Mouse (Mus musculus): Measurements from ENCODE around the gene Wnt11.

Wnt11 gene

GRCm38 (mm10) chr7:98828876-98829275 is 6.0 kb upstream of the Wnt11 start:
- DNase-seq (ENCODE audit: low spot score in 2 of 2), result no peak

DNA sequence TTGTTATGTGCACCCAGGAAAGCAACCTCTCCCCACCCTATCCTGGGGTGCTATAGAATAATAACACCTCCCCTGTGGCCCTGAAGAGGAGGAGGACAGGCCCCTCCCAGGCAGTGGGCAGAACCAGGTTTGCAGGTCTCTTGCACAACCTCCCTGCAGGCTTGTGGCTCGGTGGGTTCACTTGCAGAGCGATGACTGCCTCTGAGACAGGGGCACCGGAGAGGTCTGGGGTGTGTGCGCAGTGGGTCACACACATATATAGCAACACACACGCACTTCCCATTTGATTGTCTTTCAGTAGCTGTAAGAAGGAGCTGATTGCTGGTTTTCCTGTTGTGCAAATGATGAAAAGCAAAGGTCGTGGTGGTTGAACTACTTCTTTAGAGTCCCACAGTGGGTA is 3.6 kb upstream of the Wnt11 start:
- DNase-seq (ENCODE audit: low spot score in 2 of 2), result no peak

- no peak for DNase-seq (ENCODE audit: low spot score in 2 of 2)
These were observed 868 bp downstream of the Wnt11 start for GRCm38 (mm10) chr7:98835519-98836441.

- DNase-seq (ENCODE audit: low spot score in 2 of 2), result peak in 1 of 2 experiments; percentile 39
These were observed 1.7 kb downstream of the Wnt11 start for GRCm38 (mm10) chr7:98836646-98837045.

- DNase-seq (ENCODE audit: low spot score in 2 of 2), result peak; percentile 55 to 82
These were observed 3.0 kb downstream of the Wnt11 start for GRCm38 (mm10) chr7:98837901-98838300.

GRCm38 (mm10) chr7:98838729-98839141 is 3.8 kb downstream of the Wnt11 start:
- DNase-seq (ENCODE audit: low spot score in 2 of 2), result peak in 1 of 2 experiments; percentile 44

DNA sequence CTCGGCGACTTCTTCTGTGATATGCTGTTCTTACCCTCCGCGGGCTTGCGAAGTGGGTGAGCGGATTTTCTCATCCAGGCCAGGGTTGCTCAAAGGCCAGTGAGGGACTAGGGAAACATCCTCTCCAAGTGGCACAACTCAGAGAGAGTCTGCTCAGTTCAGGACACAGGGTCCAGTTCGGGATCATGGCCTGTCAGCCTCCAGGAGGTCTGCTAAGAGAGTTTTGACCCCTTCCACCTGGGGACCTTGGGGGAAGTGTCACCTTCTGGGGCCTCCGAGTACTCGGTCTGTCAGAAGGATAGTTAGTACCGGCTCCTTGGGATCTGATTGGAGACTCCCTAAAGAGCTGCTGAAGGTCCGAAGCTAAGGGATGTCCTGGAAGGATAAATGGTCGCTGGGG is 4.4 kb downstream of the Wnt11 start:
- no peak for DNase-seq (ENCODE audit: low spot score in 2 of 2)

DNA sequence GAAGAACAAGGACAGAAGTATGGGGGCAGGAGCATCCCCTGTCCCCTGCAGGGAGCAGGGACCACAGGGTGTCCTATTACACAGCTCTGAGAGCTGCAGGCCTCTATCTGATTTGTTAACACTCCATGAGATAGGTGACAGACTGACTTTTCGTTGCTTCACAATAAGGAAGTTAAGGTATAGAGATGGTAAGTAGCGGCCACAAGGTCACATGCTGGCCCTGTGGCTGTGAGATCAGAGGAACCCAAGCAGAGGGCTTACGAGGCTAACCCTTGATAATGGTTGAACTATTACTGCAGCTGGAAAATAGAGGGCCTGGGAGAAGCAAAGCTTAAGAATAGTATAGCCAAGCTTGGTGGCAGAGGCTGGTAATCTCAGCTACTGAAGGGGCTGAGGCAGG is 5.9 kb downstream of the Wnt11 start:
- DNase-seq (ENCODE audit: low spot score in 2 of 2), result no peak

DNA sequence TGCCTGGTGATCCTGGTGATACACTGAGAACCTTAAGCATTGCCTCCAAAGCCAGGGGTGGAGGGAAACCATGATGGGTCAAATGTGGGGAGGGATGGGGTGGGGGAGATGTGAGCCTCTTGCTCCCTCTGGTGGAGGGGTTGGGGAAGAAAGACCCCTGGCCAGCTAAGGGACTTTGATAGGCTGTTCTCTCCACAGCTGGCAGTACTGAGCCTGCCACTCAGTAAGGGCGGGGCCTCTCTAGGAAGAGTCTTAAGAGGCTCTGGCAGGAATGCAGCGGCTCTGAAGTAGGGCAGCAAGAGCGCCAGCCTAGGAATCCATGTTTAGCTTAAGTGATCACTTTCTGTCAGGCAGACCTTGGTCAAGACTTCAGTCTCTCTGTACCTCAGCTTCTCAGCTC is 6.9 kb downstream of the Wnt11 start:
- DNase-seq (ENCODE audit: low spot score in 2 of 2), result no peak

DNA sequence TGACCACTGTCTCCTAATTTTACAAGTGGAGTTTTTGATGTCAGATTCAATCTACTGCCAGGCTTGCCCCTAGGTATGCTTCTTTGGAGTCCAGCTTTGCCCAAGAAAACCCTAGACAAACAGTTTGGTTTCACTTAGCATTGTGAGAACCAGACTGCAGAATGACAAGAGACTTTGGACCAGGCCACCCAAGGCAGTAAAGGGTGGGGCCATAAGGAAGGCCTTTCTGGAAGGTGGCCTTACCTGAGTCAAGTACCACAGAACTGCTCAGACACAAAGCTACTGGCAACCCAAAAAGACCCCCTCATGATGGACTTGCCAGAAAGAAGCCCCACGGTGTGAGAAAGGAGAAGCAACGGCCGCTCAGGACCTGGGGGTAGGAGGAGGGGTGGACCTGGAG is 8.1 kb downstream of the Wnt11 start:
- no peak for DNase-seq (ENCODE audit: low spot score in 2 of 2)

DNA sequence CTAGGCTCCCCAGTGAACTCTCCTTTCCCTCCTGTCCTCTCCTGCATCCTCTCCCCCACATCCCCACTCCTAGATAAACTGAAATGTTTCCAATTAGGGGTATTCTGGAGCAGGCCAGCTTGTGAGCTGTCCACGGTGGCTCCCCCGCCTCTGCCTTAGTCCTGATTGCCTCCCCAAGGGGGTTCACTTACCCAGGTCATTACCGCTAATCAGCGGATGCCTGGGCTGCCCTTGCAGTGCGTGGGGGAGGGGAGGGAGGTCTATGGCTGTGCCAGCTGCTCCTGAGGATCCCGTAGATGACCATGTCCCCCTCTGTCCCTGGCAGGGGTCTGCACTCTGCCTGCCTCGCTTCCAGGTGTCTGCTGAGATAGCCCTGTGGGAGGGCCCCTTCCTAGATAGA is 8.7 kb downstream of the Wnt11 start:
- no peak for DNase-seq (ENCODE audit: low spot score in 2 of 2)

- DNase-seq (ENCODE audit: low spot score in 2 of 2), result no peak
These were observed 14.2 kb downstream of the Wnt11 start for GRCm38 (mm10) chr7:98848899-98849640.

- no peak for DNase-seq (ENCODE audit: low spot score in 2 of 2)
These were observed 15.5 kb downstream of the Wnt11 start for GRCm38 (mm10) chr7:98850388-98850787.

- no peak for DNase-seq (ENCODE audit: low spot score in 2 of 2)
These were observed 16.3 kb downstream of the Wnt11 start for GRCm38 (mm10) chr7:98851220-98851619.

DNA sequence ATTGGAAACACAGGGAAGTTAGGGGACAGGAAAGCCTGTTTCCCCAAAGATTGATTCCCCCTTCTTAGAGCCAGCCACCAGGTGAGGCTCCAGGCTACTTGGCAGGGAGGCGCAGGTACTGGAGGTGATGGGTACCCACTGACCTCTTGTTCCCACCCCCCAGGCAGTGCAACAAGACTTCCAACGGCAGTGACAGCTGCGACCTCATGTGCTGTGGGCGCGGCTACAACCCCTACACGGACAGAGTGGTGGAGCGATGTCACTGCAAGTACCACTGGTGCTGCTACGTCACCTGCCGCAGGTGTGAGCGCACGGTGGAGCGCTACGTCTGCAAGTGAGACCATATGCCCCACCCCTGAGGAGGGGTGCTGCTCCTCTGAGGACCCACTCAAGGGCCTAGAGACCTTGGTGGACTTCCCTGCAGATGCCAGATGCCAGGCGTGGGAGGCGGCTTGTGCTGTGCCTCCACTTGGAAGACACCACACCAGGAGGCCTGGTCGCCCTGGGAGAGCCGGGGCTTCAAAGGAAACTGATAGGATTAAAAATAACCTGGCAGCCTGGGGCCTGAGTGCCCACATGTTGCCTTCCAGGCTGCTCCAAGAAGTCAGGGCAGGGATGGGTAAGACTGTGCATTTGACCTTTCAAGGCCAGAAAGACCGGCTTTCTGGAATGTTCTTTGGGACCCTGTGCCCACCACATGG is 18.2 kb downstream of the Wnt11 start:
- no peak for DNase-seq (ENCODE audit: low spot score in 2 of 2)

- DNase-seq (ENCODE audit: low spot score in 2 of 2), result no peak
These were observed 18.9 kb downstream of the Wnt11 start for GRCm38 (mm10) chr7:98853806-98854205.

- no peak for DNase-seq (ENCODE audit: low spot score in 2 of 2)
These were observed 20.5 kb downstream of the Wnt11 start for GRCm38 (mm10) chr7:98855388-98855787.

GRCm38 (mm10) chr7:98856128-98856527 is 21.2 kb downstream of the Wnt11 start:
- no peak for DNase-seq (ENCODE audit: low spot score in 2 of 2)

DNA sequence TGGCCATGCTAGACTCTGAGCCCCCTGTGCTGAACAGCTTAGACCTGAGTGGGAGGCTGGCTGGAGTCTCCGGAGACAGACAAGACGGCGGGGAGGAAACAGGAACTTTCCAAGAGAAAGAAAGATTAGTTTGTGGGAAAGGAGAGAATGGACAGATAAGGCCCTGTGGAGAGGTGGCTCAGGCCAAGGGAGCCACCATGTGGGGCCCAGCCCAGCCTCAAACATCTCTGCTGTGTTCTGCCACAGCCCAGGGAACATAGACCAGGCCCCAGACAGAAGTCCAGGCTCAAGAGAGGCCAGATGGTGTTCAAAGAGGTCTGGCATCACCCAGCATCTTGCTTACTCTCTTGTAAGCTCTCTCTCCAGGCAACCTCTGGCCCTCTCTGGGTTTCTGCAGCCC is 22.2 kb downstream of the Wnt11 start:
- no peak for DNase-seq (ENCODE audit: low spot score in 2 of 2)

DNA sequence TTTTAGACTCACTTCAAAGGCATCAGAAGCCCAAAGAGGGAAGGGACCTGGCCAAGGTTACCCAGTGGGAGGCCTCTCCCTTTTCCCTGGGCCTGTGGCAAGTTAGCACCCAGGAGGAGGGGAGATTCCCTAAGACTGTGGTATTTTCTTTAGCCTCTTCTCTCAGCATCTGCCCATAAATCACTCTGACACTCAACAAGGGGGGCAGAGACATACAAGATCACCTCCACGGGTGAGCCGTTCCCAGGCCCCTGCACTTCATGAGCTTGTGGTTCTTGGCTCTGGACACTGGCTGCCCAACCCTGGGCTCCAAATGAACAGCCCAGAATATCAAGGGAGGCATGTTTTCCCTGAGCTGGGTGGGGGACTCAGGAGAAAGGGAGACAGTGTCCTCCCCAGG is 26.1 kb downstream of the Wnt11 start:
- no peak for DNase-seq (ENCODE audit: low spot score in 2 of 2)

DNA sequence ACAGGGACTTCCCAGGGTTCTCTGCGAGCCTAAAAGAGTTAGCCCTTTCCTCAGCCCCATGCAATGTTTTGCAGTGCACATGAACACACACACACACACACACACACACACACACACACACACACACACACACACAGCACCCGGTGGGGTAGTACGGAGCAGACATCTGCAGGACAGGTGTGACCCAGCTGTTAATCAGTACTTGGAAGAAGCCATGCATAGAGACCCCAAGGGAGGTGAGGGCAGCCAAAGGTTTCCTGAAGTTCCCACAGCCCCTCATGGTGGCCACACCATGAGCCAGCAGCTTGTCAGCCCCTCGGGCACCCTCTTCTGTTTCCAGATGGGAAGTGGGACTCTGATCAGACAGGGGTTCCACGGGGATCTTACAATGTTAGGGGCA is 28.1 kb downstream of the Wnt11 start:
- DNase-seq (ENCODE audit: low spot score in 2 of 2), result no peak

- no peak for DNase-seq (ENCODE audit: low spot score in 2 of 2)
These were observed 29.2 kb downstream of the Wnt11 start for GRCm38 (mm10) chr7:98863969-98864718.
